Mouse (Mus musculus) layer of hippocampus, adult 9-11 months (tissue): ENCODE data around the gene Ankrd65.
"Not testable (repeated sequence)": the region's sequence is repeated elsewhere in the genome, so short reads cannot be mapped to it uniquely, and the experiment has no call there.

Experiments
- DNase-seq: peaks from one replicate; pipeline ENCODE4 v3.0.0; 2022

Gene Ankrd65

GRCm38 (mm10) chr4:155775855-155776254 lies 14.4 kb upstream of the Ankrd65 start:
- no peak for DNase-seq

- peak; percentile 47 for DNase-seq
These were observed 13.4 kb upstream of the Ankrd65 start for GRCm38 (mm10) chr4:155776704-155777335.

- no peak for DNase-seq
These were observed 12.4 kb upstream of the Ankrd65 start for GRCm38 (mm10) chr4:155777816-155778215.

GRCm38 (mm10) chr4:155779498-155779897 lies 10.7 kb upstream of the Ankrd65 start:
- no peak for DNase-seq

GRCm38 (mm10) chr4:155780895-155781294 lies 9.3 kb upstream of the Ankrd65 start:
- DNase-seq: no peak

GRCm38 (mm10) chr4:155783486-155784080 lies 6.7 kb upstream of the Ankrd65 start:
- no peak for DNase-seq

- DNase-seq: peak; percentile 64
These were observed 6.0 kb upstream of the Ankrd65 start for GRCm38 (mm10) chr4:155784081-155784701.

- no peak for DNase-seq
These were observed 5.0 kb upstream of the Ankrd65 start for GRCm38 (mm10) chr4:155785246-155785645.

- peak; percentile 75 for DNase-seq
These were observed 4.4 kb upstream of the Ankrd65 start, which contains the start of gene Tmem88b for GRCm38 (mm10) chr4:155785819-155786218. Gene Tmem88b (minus strand): TSS chr4:155785874.

GRCm38 (mm10) chr4:155788300-155788699 lies 1.9 kb upstream of the Ankrd65 start:
- DNase-seq: no peak

- not testable (repeated sequence) for DNase-seq
These were observed 1.4 kb upstream of the Ankrd65 start for GRCm38 (mm10) chr4:155788833-155789232.

GRCm38 (mm10) chr4:155790650-155791161 lies 467 bp downstream of the Ankrd65 start:
- DNase-seq: no peak

- DNase-seq: no peak
These were observed 1.1 kb downstream of the Ankrd65 start for GRCm38 (mm10) chr4:155791240-155791933.

GRCm38 (mm10) chr4:155793730-155794129 lies 3.5 kb downstream of the Ankrd65 start:
- DNase-seq: no peak

GRCm38 (mm10) chr4:155802075-155802474 lies 11.8 kb downstream of the Ankrd65 start:
- no peak for DNase-seq

- no peak for DNase-seq
These were observed 12.6 kb downstream of the Ankrd65 start, which contains the start of gene Mrpl20 for GRCm38 (mm10) chr4:155802741-155803339. Gene Mrpl20 (plus strand): TSS chr4:155802878.

- peak; percentile 92 for DNase-seq
These were observed 13.3 kb downstream of the Ankrd65 start for GRCm38 (mm10) chr4:155803340-155804041.

- DNase-seq: no peak
These were observed 17.6 kb downstream of the Ankrd65 start for GRCm38 (mm10) chr4:155807841-155808240.

- DNase-seq: peak; percentile 95
These were observed 21.9 kb downstream of the Ankrd65 start, which contains the start of gene Ccnl2 for GRCm38 (mm10) chr4:155811929-155812664. Gene Ccnl2 (plus strand): TSS chr4:155812489.

- DNase-seq: no peak
These were observed 22.5 kb downstream of the Ankrd65 start for GRCm38 (mm10) chr4:155812665-155813181.

GRCm38 (mm10) chr4:155817533-155817932 lies 27.3 kb downstream of the Ankrd65 start:
- DNase-seq: no peak
